Mouse (Mus musculus): ENCODE measurements around the gene Cmtm3. TPM values are rescaled to one million over a fixed set of nuclear protein-coding genes. Genes with fewer than 3 reads are reported as not detected.

The Cmtm3 gene
- polyA plus RNA-seq, 1 experiment = 57.5 TPM

GRCm38 (mm10) chr8:104333786-104334185 is 5.4 kb upstream of the Cmtm3 start:
- TF ChIP-seq POLR2A (IDR thresholded peaks at IDR 0.05; ENCODE audit: borderline replicate concordance, extremely low read depth, insufficient read depth, insufficient read length, poor library complexity, severe bottlenecking) = no peak
- no peak for TF ChIP-seq CTCF (IDR thresholded peaks at IDR 0.05; ENCODE audit: borderline replicate concordance, extremely low read depth, insufficient read depth, insufficient read length)
- DNase-seq (ENCODE audit: low read depth) = no peak

GRCm38 (mm10) chr8:104334196-104334595 is 5.0 kb upstream of the Cmtm3 start:
- DNase-seq (ENCODE audit: low read depth) = no peak
- TF ChIP-seq CTCF (IDR thresholded peaks at IDR 0.05; ENCODE audit: borderline replicate concordance, extremely low read depth, insufficient read depth, insufficient read length) (no peak), POLR2A (IDR thresholded peaks at IDR 0.05; ENCODE audit: borderline replicate concordance, extremely low read depth, insufficient read depth, insufficient read length, poor library complexity, severe bottlenecking) (no peak)

GRCm38 (mm10) chr8:104336806-104337205 is 2.4 kb upstream of the Cmtm3 start:
- DNase-seq (ENCODE audit: low read depth) = no peak
- no peak for TF ChIP-seq CTCF (IDR thresholded peaks at IDR 0.05; ENCODE audit: borderline replicate concordance, extremely low read depth, insufficient read depth, insufficient read length)
- no peak for TF ChIP-seq POLR2A (IDR thresholded peaks at IDR 0.05; ENCODE audit: borderline replicate concordance, extremely low read depth, insufficient read depth, insufficient read length, poor library complexity, severe bottlenecking)

DNA sequence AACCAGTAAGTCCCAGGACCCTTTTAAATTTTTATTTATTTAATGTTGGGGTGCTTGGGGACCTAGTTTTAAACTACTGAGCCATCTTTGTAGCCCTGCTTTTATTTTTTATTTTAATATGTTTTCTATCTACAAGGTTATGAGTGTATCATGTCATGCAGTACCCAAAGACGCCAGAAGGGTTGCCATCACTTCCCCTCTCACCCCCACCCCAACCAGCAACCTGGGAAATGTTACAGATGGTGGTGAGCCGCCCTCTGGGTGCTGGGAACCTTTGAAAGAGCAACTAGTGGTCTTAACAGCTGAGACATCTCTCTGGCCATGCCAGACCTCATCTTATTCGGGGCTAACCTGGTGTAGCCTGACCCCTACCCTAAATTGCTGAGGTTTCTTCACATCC is 1.3 kb upstream of the Cmtm3 start:
- no peak for TF ChIP-seq POLR2A (IDR thresholded peaks at IDR 0.05; ENCODE audit: borderline replicate concordance, extremely low read depth, insufficient read depth, insufficient read length, poor library complexity, severe bottlenecking)
- TF ChIP-seq CTCF (IDR thresholded peaks at IDR 0.05; ENCODE audit: borderline replicate concordance, extremely low read depth, insufficient read depth, insufficient read length) = peak; percentile 27; the same call in 1 of the 2 replicates
- no peak for DNase-seq (ENCODE audit: low read depth)

GRCm38 (mm10) chr8:104339983-104340232 is 698 bp downstream of the Cmtm3 start:
- DNase-seq (ENCODE audit: low read depth) = no peak
- no peak for TF ChIP-seq POLR2A (IDR thresholded peaks at IDR 0.05; ENCODE audit: borderline replicate concordance, extremely low read depth, insufficient read depth, insufficient read length, poor library complexity, severe bottlenecking)
- no peak for TF ChIP-seq CTCF (IDR thresholded peaks at IDR 0.05; ENCODE audit: borderline replicate concordance, extremely low read depth, insufficient read depth, insufficient read length)

DNA sequence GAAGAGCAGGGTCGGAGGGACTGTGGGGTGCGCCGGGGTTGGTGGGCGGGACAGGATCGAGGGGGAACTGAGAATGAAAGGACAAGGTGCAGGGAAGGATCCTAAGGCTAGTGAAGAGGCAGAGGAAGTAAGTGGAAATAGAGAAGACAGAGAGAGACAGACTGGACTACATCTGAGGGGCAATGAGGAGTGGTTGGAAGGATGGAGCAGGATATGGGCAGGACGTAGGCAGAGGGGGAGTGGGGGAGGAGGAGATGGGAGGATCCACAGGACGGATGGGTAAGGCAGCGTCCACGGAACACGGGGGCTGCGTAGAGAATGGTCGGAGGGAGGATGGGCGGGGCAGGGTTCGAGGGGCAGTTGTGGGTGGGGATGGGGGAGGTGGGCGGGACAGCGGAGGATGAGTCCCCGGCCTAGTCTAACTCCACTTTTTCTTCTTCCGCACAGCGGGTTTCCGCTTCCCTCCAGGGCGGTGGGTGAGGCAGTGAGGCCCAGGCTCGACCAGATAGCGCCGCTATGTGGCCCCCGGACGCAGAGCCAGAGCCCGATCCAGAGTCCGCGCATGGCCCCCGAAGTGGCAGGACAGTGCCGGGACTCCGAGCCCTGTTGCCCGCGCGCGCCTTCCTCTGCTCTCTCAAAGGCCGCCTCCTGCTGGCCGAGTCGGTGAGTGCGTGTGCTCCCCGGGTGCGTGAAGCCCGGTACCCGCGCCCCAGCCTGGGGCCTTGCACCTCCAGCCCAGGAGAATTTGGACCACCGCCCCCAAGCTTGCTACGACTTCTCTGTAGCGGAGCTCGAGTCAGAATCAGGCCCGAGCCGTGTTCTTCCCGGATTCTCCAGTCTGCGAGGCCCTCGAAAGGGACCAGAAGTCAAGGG is 1.3 kb downstream of the Cmtm3 start:
- TF ChIP-seq CTCF (IDR thresholded peaks at IDR 0.05; ENCODE audit: borderline replicate concordance, extremely low read depth, insufficient read depth, insufficient read length) = peak; percentile 63
- TF ChIP-seq POLR2A (IDR thresholded peaks at IDR 0.05; ENCODE audit: borderline replicate concordance, extremely low read depth, insufficient read depth, insufficient read length, poor library complexity, severe bottlenecking) = peak; percentile 32; the same call in 1 of the 2 replicates
- peak; percentile 81 for DNase-seq (ENCODE audit: low read depth)

- DNase-seq (ENCODE audit: low read depth) = peak; percentile 87
- TF ChIP-seq POLR2A (IDR thresholded peaks at IDR 0.05; ENCODE audit: borderline replicate concordance, extremely low read depth, insufficient read depth, insufficient read length, poor library complexity, severe bottlenecking) = peak; percentile 23; the same call in 1 of the 2 replicates
- no peak for TF ChIP-seq CTCF (IDR thresholded peaks at IDR 0.05; ENCODE audit: borderline replicate concordance, extremely low read depth, insufficient read depth, insufficient read length)
These were observed 1.9 kb downstream of the Cmtm3 start for GRCm38 (mm10) chr8:104341106-104341561.

DNA sequence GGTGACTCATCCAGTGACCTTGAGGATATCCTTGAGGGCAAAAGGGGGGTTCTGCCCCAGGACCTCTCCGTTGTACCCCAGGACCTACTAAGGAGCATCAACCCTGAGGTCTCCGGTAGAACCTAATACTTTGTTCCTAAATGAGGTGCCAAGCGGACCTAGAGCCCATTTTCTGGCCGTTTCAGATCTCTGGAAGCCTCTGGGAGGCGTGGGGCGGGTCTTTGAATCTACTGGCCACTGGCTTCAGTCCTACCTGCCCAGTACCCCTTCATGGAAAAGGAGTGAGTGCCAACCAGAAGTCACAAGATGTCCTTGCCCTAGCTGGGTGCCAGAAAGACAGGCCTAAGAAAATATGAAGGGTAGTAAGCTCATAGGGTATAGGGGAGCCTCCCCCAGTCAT is 2.5 kb downstream of the Cmtm3 start:
- DNase-seq (ENCODE audit: low read depth) = no peak
- TF ChIP-seq POLR2A (IDR thresholded peaks at IDR 0.05; ENCODE audit: borderline replicate concordance, extremely low read depth, insufficient read depth, insufficient read length, poor library complexity, severe bottlenecking) (no peak), CTCF (IDR thresholded peaks at IDR 0.05; ENCODE audit: borderline replicate concordance, extremely low read depth, insufficient read depth, insufficient read length) (no peak)

DNA sequence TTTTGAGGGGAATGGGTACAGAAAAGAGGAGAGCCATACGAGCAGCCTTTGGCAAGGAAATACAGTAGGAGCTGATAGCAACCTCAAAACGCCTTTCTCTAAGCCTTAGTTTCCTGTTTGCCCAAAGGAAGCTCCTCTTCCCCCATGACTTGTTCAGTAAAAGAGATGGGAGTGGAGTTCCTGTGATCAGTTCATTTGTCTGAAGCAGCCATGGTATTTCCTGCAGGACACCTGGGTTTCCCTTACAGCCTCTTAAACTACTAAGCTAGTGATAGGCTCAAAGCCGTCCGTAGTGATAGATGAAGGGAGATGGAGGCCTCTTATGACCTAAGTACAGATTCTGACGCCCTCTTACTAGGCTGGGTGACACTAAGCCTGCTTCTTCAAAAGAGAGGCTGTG is 3.2 kb downstream of the Cmtm3 start:
- TF ChIP-seq POLR2A (IDR thresholded peaks at IDR 0.05; ENCODE audit: borderline replicate concordance, extremely low read depth, insufficient read depth, insufficient read length, poor library complexity, severe bottlenecking) = no peak
- TF ChIP-seq CTCF (IDR thresholded peaks at IDR 0.05; ENCODE audit: borderline replicate concordance, extremely low read depth, insufficient read depth, insufficient read length) = no peak

DNA sequence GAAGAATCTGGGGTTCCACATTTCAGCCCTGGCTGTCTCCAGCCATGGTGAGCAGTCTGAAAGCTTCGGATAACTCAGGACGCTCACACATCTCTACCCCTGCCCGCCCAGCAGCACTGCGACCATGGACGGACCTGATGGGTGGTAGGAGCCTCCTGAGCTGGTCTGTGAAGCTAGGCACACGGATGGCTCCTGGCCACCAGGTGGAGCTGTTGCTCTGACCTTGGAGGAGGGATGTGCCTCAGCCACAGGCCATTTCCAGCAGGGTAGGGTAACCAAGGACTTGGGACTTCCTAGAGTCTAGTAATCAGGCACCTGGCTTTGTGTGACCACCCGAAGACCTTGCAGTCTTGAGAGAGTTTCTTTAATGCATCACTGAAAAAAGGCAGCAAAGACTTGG is 4.7 kb downstream of the Cmtm3 start:
- no peak for TF ChIP-seq POLR2A (IDR thresholded peaks at IDR 0.05; ENCODE audit: borderline replicate concordance, extremely low read depth, insufficient read depth, insufficient read length, poor library complexity, severe bottlenecking)
- TF ChIP-seq CTCF (IDR thresholded peaks at IDR 0.05; ENCODE audit: borderline replicate concordance, extremely low read depth, insufficient read depth, insufficient read length) = peak; percentile 95
- DNase-seq (ENCODE audit: low read depth) = peak; percentile 91

More for the DNA sequence above, 3.2 kb downstream of the Cmtm3 start:
- DNase-seq (ENCODE audit: low read depth) = no peak

DNA sequence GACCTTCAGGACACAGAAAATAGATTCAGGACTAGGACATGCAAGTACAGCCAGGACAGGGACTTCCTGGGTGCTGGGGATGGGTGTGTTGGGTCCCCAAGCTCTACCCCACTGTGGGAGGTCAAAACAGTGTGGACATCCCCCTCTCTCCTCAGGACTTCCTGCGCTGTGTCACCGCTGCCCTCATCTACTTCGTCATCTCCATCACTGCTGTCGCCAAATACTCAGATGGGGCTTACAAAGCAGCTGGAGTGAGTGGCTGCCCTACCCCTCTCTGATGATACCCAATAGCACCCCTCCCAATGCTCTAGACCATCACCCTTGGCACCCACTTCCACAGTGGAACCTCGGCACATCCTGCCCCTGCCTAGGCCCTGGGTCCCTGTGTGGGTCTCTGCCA is 5.4 kb downstream of the Cmtm3 start:
- DNase-seq (ENCODE audit: low read depth) = no peak
- TF ChIP-seq CTCF (IDR thresholded peaks at IDR 0.05; ENCODE audit: borderline replicate concordance, extremely low read depth, insufficient read depth, insufficient read length) = no peak
- TF ChIP-seq POLR2A (IDR thresholded peaks at IDR 0.05; ENCODE audit: borderline replicate concordance, extremely low read depth, insufficient read depth, insufficient read length, poor library complexity, severe bottlenecking) = no peak

DNA sequence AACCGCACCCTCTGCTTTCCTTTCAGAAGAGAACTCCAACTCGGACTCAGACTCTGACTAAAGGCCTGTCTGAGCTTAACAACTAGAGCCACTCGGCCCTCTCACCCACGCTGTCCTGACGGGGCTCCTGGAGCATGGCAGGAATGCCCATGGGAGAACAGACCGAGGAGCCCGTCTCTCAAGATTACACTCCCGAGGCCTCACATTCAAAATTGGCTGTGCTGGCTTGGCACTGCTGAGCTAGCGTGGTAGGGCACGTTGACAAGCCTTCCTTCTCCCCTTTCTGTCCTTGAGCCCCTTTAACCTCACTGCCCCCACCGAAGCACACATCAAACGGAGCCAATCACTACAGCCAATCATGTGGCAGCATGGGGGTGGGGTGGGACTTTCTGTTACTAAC is 7.5 kb downstream of the Cmtm3 start:
- DNase-seq (ENCODE audit: low read depth) = no peak
- TF ChIP-seq CTCF (IDR thresholded peaks at IDR 0.05; ENCODE audit: borderline replicate concordance, extremely low read depth, insufficient read depth, insufficient read length) = no peak
- TF ChIP-seq POLR2A (IDR thresholded peaks at IDR 0.05; ENCODE audit: borderline replicate concordance, extremely low read depth, insufficient read depth, insufficient read length, poor library complexity, severe bottlenecking) = no peak
